Mouse (Mus musculus) layer of hippocampus, adult 11-12 months (tissue): Measurements from ENCODE around the gene Cela2a.

ENCODE experiments used
- DNase-seq: peaks from one replicate; pipeline ENCODE4 v3.0.0; 2022; ENCODE audit warnings: low spot score

Gene Cela2a

DNA sequence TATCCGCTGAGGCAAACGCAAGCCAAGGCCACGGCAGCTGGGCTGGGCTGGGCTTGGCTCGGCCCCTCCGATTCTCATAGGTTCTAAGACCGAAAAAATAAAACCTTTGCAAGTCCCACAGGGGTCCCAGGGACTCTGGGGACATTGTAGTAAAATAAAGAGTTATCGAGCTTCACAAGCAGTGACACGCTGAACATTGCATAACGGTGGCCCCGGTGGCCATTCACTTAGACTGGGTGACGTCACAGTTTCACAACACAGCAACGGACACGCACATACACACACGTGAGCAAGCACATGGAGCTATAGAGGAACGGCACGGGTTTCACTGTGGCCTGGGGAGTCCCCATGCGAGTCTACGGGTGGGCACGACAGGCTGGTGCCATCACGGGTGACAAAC lies 32.5 kb upstream of the Cela2a start:
- no peak for DNase-seq

DNA sequence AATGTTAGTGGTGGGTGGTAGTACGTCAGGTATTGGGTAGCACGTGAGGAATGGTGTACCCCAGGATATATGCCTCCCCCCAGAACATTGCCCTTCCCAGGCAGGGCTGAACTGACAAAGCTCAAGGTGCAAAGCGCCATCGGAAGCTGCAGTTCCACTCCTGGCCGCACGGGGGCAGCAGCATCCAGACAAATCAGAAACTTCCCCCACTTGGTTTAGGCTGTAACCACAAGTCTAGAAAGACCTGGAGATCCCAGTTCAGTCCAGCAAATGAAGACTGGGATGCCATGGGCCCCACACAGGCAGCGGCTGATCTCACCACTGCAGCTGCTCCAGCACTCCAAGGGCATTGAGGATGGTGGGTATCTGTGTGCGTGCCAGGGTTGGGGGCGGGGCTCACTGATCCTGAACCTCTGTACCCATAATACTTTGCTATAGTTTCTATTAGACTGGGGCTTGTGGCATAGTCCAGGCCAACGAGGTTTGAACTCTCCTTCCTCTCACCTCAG lies 31.5 kb upstream of the Cela2a start:
- DNase-seq = peak; percentile 89

DNA sequence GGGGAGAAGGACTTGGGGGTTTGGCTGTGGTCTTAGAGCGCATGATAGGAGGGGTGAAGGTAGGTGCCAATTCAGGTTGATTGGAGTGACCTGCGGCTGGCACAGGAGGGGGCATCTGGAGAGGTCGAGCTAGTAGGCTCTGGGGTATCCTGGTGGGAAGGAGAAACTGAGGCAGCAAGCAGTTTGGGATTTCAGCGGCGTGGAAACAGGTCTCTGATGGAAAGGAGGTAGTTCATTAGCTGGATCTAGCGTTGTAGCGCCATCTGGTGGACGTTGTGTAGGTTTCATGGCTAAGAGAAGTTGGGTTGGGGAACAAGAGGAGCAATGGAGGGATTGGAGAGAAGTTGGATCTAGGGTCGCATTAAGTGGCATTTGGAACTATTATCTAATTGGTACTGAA lies 27.5 kb upstream of the Cela2a start:
- DNase-seq = no peak

DNA sequence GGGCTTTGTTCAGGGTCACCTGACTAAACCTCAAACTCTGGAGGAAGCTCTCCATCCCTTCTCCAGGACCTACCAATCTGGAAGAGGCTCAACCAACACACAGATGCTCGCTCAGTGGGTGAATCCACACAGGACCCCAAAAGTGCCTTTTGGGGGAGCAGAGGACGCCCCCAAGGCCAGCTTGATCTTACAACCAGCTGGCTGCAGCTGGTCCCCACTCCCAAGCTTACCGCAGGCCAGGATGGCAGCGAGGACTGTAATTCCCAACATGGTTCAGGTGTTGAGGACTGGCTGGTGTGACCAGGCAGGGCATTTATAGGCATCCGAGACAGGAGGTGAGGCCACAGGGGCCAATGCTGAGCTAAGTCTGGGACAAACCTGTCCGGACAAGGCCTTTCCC lies 20.0 kb upstream of the Cela2a start, which contains the start of gene Ctrc:
Ctrc (minus strand) TSS at position 361 of the 400 bp plus-strand sequence.
- no peak for DNase-seq

DNA sequence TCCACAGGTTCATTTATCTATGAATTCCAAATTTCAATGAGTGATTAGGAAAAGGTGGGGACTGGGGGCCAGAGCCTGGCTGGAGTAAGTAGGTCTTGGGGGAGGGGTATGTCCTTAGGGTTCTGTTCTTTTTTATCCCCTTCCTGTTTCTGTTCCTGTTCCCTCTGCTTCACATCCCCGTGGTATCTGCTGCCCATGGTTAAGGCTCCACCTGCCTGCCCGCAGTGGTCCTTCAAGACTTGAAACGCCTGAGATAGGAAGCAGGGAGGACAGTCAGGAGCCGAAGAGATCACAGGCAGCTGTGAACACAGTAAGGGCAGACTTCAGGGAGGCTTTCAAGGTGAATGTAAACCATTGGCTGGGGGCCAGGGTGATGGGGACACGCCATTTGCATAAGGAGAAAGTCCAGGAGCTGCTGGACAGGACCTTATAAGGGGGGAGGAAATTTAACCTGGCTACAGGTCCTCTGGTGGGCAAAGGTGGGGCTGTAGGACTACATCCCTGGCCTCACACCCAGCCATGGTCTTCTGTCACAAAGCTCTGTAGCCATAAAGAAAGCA lies 8.7 kb upstream of the Cela2a start:
- DNase-seq = no peak

DNA sequence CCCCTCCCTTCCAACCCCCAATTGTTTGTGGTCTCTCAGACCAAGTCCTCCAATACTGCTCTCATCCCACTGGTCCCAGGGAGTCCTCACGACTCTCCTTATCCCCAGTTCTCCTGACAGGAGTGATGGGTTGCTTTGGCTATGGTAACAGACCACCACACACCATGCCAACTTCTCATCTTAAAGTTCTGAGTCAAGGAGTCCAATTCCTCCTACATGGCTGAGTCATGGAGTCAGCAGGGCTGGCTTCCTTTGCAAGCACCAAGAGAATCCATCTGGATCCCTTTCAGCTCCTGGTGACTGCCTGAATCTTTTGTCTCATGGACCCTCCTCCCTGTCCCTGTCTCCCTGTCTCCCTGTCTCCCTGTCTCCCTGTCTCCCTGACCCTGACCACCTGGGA lies 8.0 kb upstream of the Cela2a start:
- no peak for DNase-seq

DNA sequence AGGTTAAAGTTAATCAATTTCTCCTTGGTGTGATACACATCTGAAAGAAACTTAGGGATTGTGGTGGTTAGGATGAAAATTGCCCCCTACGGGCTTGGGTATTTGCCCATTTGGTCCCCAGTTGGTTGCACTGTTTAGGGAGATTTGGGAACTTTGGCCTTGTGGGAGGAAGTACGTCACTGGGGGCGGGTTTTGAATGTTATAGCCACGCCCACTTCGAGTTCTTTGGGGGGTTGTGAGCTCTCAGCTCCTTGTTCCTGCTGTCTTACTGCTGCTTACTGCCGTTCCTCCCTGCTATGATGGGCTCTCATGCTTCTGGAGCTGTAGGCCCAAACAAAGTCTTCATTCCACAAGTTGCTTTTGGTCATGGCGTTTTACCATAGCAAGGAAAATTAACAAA lies 5.4 kb upstream of the Cela2a start:
- no peak for DNase-seq

DNA sequence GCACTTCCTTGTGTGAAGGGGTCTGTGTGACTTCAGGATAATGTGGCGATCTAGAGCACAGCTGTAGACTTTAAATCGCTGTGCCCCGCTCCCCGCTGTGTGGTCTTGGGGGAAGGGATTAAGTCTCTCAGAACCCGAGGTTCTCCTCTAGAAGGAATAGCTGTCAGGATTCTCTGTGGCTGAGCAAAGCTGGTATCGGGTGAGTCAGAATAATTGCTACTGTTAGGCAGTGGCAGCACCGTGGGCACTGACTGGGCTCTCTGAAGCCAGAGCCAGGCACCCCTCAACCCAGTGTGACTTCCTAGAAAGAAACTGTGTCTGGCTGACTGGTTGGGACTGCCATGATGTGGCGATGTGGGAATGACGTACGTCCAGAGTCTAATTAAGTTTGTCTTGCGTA lies 4.4 kb upstream of the Cela2a start:
- DNase-seq = no peak

DNA sequence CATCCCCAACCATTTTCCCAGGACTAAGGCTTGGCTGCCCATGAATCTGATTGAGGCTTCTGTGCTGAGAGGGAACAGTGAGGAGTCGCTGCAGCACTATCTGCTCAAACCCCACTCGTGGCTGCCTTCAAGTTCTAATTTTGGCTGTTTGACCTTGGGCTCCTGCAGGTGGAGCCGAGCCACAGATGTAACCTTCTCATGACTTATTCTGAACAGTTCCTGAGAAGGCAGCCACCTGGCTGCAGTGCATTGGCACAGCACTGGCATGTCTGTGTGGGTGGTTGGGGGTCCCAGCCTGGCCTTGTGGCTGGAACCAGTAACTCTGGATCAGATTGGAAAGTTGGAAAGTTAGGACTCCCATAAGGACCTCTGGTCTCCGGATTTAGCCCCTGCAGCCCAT lies 2.2 kb upstream of the Cela2a start:
- DNase-seq = no peak

DNA sequence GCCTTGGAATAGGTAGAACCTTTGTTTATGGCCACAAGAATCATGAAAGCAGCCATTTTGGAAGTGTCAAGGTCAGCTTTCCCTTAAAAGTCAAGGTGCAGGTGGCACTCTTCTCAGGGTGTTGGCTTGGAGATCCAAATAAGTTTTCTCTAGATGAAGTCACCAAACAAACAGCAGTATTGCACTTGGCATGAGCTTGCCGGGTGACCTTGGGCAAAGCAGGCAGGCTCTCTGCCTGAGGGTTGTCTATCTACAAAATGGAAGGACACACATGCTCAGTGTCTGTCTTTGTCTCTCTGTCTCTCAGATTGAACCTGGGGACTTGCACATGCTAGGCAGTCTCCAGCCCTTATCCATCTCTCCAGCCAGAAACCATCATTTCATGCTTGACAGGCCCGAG lies 1.4 kb upstream of the Cela2a start:
- DNase-seq = no peak

DNA sequence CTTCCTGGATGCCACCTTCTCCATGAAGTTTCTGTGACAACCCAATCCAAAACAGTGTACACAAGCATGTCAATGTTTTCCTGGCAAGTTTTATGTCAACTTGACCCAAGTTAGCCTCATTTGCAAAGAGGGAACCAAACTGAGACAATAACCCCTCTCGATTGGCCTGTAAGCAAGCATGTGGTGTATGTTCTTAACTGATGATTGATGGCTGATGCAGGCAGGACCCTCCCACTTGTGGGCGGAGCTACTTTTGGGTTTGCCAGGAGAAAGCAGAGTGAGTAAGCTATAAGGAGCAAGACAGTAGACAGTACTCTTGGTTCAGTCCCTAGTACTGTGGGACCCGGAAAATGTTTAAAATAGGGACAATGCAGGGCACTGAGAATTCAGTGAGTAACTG lies 3.0 kb downstream of the Cela2a start:
- DNase-seq = no peak

DNA sequence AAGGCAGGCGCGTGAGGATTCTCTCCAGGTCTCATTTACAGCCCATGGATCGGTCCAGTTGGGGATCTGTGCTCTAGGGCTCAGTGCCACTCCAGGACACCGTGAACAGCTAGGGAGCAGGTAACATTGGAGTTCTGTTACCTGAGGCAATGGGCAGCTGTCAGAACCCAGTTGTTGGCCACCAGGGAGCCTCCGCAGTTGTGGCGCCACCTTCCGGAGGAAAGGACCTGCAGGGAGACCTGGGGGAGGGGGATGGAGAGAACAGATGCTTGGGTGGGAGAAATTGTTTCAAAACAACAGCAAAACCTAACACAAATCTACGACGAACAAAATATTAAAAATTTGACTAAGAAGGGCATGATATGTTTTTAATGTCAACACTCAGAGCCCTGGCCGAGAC lies 3.9 kb downstream of the Cela2a start:
- no peak for DNase-seq

DNA sequence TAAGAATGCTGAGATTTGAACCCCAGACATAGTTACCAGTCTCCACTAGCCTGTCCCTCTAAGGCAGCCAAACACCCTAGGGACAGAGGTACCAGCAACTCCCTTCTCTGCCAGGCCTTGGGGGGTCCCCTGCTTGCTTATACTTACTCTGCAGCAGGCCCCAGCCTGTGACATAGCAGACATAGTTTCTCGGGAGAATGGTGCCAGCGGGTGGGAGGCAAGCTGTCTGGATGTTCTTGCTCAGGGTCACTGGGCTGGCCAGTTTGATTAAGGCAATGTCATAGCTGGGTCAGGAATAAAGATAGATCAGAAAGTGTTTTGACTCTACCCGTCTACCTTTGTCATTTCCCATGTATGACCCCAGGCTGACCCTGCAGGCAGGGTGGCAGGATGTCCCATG lies 4.8 kb downstream of the Cela2a start:
- no peak for DNase-seq

DNA sequence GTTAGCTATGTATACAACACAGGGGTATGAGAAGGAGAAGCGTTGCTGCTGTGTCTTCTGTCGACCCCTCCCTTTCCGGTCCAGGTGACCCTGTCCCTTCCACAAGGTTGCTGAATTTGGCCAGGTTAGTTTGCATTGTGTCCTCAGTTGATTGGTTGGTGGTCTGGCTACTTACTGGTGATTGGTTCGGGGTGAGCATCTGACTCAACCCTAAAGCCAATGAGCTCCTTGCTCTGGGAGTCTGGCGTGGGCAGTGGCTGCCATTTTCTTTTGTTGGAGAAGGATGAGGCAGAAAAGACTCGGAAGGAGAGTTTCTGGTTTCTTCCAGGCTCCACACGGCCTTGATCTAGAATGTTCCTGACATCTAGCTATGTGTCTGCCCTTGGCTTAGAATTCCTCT lies 6.6 kb downstream of the Cela2a start:
- no peak for DNase-seq

DNA sequence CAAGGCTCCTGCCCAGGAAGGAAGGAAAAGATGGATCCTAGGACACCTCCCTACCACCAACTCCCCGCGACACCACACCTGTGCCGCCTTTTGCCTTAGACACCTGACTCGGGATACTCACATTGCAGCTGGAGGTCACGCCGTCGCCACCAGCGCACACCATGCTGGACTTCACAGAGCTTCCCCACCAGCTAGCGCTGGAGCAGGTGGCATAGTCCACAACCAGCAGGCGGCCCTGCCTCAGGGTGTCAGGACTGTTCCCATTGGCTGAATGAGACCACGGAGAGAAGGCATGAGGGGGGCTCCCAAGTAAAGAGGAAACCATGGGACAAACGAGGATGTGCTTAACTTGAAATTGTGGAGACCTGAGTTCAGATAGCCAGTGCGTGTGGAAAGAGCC lies 7.1 kb downstream of the Cela2a start:
- DNase-seq = no peak

DNA sequence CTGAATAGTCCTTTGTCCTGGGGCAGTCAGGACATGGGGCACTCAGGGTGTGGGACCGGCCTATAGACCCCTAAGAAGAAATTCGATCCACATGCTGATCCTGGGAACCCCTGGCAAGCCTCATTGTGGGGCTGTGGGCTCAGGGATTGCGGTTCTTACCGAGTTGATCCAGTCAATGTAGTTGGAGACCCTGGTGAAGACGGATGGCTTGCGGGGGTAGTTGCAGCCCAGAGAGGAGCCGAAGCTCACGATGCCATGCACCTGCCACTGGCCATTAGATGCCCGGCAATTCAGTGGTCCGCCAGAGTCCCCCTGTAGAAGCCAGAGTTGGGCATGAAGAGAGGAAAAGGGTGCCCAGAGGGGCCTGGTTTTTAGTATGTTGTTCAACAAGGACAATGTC lies 8.3 kb downstream of the Cela2a start:
- DNase-seq = no peak

DNA sequence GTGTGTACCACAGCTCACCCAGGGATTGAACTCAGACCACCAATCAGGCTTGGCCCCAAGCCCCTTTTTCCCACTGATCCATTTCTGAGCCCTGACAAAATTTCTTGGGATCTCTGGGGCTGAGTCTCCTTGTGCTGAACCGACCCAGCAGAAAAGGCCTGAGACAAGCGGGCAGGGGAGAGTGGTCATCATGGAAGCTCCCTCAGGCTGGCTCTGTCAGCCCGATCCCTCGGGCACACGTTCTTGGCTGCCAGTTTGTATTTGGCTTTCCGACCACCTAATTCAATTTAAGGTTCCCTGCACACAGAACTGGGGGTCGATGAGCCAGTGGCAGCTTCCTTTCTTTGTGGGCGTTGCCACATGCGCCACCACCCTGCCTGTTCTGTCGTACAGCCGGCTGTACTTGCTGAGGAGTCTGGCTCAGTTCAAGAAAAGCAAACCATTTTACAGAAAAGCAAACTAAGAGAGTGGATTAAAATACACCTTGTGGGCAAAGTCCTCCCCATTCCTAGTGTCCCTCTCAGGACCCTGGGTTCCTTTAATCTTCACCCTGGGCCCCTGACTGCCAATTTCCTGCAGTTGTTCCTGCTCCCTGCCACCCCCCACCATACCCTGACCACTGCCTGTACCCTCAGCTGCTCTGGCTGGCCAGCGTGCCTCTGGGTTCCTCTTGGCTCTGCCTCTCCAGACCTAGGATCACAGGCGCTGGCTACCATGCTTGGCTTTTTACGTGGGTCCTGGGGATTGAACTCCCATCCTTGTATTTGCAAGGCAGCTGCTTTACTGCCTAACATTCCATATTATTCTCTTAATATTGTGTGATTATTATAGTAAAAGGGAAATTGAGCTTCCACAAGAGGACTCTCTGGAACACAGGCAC lies 8.9 kb downstream of the Cela2a start:
- DNase-seq = peak; percentile 27

DNA sequence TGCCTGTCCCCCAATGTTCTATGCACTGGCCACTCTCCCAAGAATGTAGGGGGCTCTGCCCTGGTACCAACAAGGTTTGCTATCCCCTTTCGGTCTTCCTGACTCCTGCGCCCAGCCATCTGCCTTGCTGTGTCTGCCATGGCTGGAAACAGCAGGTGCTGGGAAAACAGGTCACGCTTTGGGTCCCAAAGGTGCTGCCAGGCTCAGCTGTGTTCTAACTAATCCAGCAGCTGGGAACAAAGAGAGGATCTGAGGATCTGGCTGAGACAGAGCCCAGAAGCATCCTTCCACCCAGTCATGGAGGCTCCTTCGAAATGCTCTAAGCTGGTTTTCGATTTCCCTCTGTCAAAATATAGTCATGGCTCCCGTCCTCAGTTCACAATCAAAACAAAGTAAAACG lies 9.7 kb downstream of the Cela2a start:
- DNase-seq = no peak

DNA sequence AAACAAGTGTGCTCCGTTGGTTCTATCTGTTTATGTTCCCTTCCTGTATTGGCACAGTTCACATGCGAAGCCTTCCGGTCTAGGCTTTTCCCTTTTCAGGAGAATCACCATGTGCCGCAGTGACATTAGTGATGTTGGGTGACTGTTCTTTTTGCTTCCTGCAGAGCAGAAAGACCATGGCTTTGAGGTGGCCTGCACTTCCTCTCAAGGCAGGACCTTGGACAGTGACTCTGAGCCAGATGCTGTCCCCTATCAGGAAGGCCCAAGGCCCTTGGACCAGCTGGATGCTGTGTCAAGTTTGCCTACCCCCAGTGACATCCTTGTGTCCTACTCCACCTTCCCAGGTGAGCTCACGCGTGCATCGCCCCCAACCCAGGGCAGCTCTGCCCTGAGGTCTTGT lies 14.6 kb downstream of the Cela2a start:
- DNase-seq = no peak

DNA sequence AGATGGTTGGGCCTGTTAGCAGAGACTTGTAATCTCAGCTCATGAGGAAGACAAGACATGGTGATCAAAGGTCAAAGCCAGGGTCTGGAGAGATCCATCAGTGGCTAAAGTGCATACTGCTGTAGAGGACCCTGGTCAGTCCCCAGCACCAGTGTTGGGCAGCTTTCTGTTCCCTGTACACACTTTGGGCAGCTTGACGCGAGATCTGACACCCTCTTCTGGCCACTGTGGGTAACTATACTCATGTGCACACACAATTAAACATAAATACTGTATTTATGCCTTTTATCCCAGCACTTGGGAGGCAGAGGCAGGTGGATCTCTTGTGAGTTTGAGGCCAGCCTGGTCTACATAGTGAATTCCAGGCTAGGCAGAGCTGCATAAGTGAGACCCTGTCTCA lies 15.0 kb downstream of the Cela2a start:
- DNase-seq = no peak

DNA sequence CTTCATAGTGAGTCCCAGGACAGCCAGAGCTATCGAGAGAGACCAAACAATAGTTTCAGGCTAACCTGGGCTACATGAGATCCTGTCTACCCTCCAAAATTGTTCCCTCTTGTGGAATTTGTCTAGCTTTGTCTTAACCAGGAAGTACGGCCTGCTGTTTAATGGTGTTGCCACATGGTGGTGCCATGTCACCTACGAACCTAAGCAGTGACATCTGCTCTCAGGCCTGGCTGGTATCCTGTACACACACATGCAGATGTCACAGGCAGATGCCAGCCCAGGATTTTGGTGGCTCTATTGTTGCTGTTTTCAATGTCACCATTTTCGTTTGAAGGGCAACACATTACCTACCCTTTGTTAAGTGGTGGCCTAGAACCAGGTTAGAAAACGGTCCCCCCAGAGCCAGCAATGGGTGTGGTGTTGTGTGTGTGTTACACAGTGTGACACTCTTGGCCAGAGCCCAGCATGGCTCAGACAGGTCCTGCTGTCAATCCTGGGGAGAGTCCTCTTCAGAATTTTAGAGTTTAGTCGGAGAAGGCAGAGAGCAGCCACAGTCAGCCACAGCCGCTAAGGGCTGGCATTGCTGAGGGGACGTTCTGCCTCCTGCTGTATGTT lies 16.0 kb downstream of the Cela2a start:
- no peak for DNase-seq

DNA sequence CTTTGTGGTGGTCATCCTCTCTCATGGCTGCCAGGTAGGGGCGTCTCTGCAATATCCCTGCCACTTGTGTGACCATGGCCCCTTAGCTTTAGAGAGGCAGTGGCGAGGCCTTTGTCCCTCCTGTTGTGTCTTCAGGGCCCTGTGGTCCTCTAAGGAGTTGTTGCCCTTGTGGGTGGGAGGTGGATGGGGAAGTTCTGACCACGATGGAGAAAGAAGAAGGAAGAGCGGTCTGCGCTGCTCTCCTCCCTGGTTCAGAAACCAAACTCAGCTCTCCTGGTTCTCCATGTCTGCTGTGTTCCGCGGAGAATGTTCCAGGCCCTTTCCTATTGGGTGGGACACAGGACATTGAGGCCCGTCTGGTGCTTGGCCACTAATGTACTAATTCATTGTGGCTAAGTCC lies 20.1 kb downstream of the Cela2a start:
- no peak for DNase-seq

DNA sequence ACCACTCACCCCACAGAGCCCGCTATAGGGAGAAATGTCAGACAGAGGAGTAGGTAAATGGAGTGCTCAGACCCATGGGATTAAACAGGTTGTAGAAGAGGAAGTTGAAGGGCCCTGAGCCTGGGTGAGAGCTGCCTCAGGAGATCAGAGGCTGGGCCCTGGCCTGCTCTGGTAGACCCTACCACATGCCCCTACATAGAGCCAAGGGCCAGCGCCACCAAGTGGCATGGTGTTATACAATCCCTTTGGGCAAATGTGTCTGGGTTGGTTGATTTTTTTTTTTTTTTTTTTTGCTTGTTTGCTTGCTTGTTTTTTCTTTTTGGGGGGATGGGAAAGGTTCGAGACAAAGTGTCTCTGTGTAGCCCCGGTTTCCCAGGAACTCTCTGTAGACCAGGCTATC lies 21.9 kb downstream of the Cela2a start:
- DNase-seq = no peak
